Mouse (Mus musculus) heart, embryonic 11.5 days (tissue): ENCODE data around the gene Sh2d7. TPM values are rescaled to one million over a fixed set of nuclear protein-coding genes. Genes with fewer than 3 reads are reported as not detected.

Source experiments
- ATAC-seq: fragments of 200-750 bp; cut with Nextera tagmentation; replicated peaks from 2 replicates; pipeline ENCODE4 v1.8.0; 2017; ENCODE audit warnings: moderate library complexity; ENCODE audit not compliant: insufficient number of reproducible peaks, low FRiP score, low TSS enrichment
- H3K27ac ChIP-seq: fragments of 300-500 bp; sonication (generic); 2 replicates; pipeline ENCODE4 v1.5.1; 2014; ENCODE audit warnings: mild to moderate bottlenecking, low read depth, low read length
- H3K27me3 ChIP-seq: fragments of 300-500 bp; sonication (generic); 2 replicates; pipeline ENCODE4 v1.6.1; 2014; ENCODE audit warnings: mild to moderate bottlenecking, low read length, mixed read lengths; ENCODE audit not compliant: control insufficient read depth, insufficient read depth
- H3K36me3 ChIP-seq: fragments of 300-500 bp; sonication (generic); 2 replicates; pipeline ENCODE4 v1.6.1; 2014; ENCODE audit warnings: mild to moderate bottlenecking, low read length, moderate library complexity, mixed read lengths; ENCODE audit not compliant: control insufficient read depth, insufficient read depth
- H3K4me1 ChIP-seq: fragments of 300-500 bp; sonication (generic); 2 replicates; pipeline ENCODE4 v1.6.1; 2014; ENCODE audit warnings: low read length; ENCODE audit not compliant: control insufficient read depth, insufficient read depth
- H3K4me2 ChIP-seq: fragments of 300-500 bp; sonication (generic); 2 replicates; pipeline ENCODE4 v1.6.1; 2014; ENCODE audit warnings: mild to moderate bottlenecking, moderate library complexity
- H3K4me3 ChIP-seq: fragments of 300-500 bp; sonication (generic); 2 replicates; pipeline ENCODE4 v1.5.1; 2014; ENCODE audit warnings: low read depth, low read length
- H3K9ac ChIP-seq: fragments of 300-500 bp; sonication (generic); 2 replicates; pipeline ENCODE4 v1.6.1; 2014; ENCODE audit warnings: mild to moderate bottlenecking, low read depth, low read length, moderate library complexity
- H3K9me3 ChIP-seq: fragments of 300-500 bp; sonication (generic); replicated peaks from 2 replicates; pipeline ENCODE4 v1.6.1; 2016; ENCODE audit warnings: low read length; ENCODE audit not compliant: control insufficient read depth
- WGBS: fragments of 180-500 bp; shearing (Covaris S2); extraction: QIAGEN DNeasy Blood & Tissue Kit; methylation state at CpG from one replicate; pipeline ENCODE4 v1.1.7; 2014; ENCODE audit not compliant: insufficient replicate concordance; 5-methylcytosine and 5-hydroxymethylcytosine counted together
- polyA plus RNA-seq: library from polyadenylated mRNA; unstranded; fragments of >200 nt; fragmentation: Nextera tagmentation; extraction: Ambion mirVana; gene quantifications from 2 replicates; pipeline ENCODE4 v1.2.1, GENCODE M21; 2014

Sh2d7 gene
- polyA plus RNA-seq, 1 experiment from 2014 or later = not detected

GRCm38 (mm10) chr9:54549433-54549832 lies 10.6 kb downstream of the Sh2d7 start:
- Histone ChIP-seq H3K27me3 (no peaks in the 10 kb centered on the region; the same call in 1 of the 2 replicates), H3K9ac (no peak overlapping the region), H3K36me3 (no peaks in the 10 kb centered on the region), H3K4me1 (no peaks in the 10 kb centered on the region; the same call in 1 of the 2 replicates), H3K27ac (no peak overlapping the region), H3K4me3 (no peak overlapping the region), H3K4me2 (no peak overlapping the region), H3K9me3 (no peaks in the 10 kb centered on the region)
- WGBS = 88% methylated on average over 6 of the region's 6 CpGs
- no peak for ATAC-seq

- no peak for ATAC-seq
- H3K27ac ChIP-seq = no peak overlapping the region
- H3K4me2 ChIP-seq = no peak overlapping the region
- H3K36me3 ChIP-seq = no peaks in the 10 kb centered on the region
- H3K9ac ChIP-seq = no peak overlapping the region
- no peaks in the 10 kb centered on the region; the same call in 1 of the 2 replicates for H3K27me3 ChIP-seq
- no peak overlapping the region for H3K4me3 ChIP-seq
- H3K9me3 ChIP-seq = no peaks in the 10 kb centered on the region
- H3K4me1 ChIP-seq = no peaks in the 10 kb centered on the region
- WGBS = 17% methylated on average over 5 of the region's 5 CpGs
These were observed 13.6 kb downstream of the Sh2d7 start for GRCm38 (mm10) chr9:54552409-54552808.

DNA sequence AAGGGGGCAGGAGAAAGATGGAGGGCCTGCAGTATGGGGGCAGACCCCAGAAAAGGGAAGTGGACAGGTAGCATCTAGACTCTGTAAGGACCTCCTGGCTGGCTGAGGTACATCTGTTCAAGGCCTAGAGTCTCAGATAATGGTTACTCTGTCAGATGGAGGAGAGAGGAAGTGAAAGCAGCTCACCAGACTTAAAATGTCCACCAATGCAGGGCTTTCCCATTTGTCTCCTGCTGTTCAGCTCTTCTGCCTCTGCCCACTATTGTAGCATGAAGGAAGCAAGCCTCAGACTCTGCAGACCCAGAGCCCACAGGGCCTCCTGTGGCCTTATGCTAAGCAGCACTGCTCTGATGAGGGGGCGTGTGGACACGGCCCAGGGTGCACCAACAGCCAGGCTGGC lies 16.3 kb downstream of the Sh2d7 start:
- Histone ChIP-seq H3K27ac (no peak overlapping the region), H3K4me3 (no peak overlapping the region), H3K36me3 (no peaks in the 10 kb centered on the region), H3K9me3 (no peaks in the 10 kb centered on the region), H3K4me2 (no peak overlapping the region), H3K27me3 (peaks cover 3% of the 10 kb centered on the region), H3K4me1 (peaks cover 3% of the 10 kb centered on the region; the same call in 1 of the 2 replicates), H3K9ac (no peak overlapping the region)
- 56% methylated on average over 2 of the region's 2 CpGs for WGBS
- no peak for ATAC-seq

GRCm38 (mm10) chr9:54558731-54559130 lies 19.9 kb downstream of the Sh2d7 start:
- Histone ChIP-seq H3K4me3 (no peak overlapping the region), H3K36me3 (no peaks in the 10 kb centered on the region), H3K4me2 (no peak overlapping the region), H3K27ac (no peak overlapping the region), H3K9ac (no peak overlapping the region), H3K9me3 (no peaks in the 10 kb centered on the region), H3K27me3 (peaks cover 3% of the 10 kb centered on the region), H3K4me1 (peaks cover 3% of the 10 kb centered on the region; the same call in 1 of the 2 replicates)
- 69% methylated on average over 8 of the region's 8 CpGs for WGBS
- ATAC-seq = no peak

DNA sequence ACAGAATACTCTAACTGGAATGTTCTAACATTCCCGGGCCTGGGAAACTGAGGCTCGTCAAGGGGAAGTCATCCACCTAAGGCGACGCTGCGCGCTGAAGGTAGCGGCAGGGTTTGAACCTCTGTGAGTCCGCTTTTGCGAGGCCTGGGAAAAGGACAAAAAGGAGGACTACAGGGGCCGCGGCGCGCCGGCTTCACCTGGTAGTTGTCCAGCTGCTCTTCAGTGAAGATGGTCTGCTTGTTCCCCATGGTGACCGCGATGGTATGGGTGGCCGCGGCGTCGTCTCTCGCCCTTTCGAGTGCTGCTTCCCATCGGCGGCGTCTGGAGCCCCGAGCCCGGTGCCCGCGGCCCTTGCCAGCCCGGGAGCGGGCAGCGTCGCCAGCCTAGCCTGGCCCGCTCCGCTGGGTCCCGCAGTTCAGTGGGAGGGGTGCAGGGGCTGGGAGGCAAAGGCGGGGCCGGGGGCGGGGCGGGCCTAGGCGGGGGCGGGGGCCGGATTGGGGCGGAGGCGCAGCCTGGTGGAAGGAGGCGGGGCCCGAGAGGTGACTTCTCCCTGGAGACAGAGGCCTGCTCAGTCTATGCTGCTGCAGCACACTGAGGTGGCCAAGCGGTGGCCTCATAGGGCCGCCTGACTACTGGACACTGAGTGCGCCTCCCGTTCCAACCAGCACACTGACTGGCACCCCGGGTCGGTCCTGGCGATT lies 21.1 kb downstream of the Sh2d7 start, which contains the start of gene Cib2:
TSS of gene Cib2 (minus strand) at position 448 of the 701 bp plus-strand sequence.
- H3K4me2 ChIP-seq = peak within 1 kb of the TSS; percentile 94
- peaks cover 3% of the 10 kb centered on the region for H3K27me3 ChIP-seq
- peak; percentile 93 for ATAC-seq
- H3K36me3 ChIP-seq = no peaks in the 10 kb centered on the region
- WGBS = 3% methylated on average over 49 of the region's 54 CpGs
- H3K9ac ChIP-seq = peak within 1 kb of the TSS; percentile 70
- peaks cover 3% of the 10 kb centered on the region; the same call in 1 of the 2 replicates for H3K4me1 ChIP-seq
- no peak within 1 kb of the TSS for H3K27ac ChIP-seq
- peak within 1 kb of the TSS; percentile 57 for H3K4me3 ChIP-seq
- H3K9me3 ChIP-seq = no peaks in the 10 kb centered on the region

GRCm38 (mm10) chr9:54560831-54561601 lies 22.2 kb downstream of the Sh2d7 start:
- Histone ChIP-seq H3K4me2 (no peak overlapping the region; the same call in 1 of the 2 replicates), H3K9ac (no peak overlapping the region), H3K9me3 (no peaks in the 10 kb centered on the region), H3K4me1 (peaks cover 3% of the 10 kb centered on the region; the same call in 1 of the 2 replicates), H3K36me3 (no peaks in the 10 kb centered on the region), H3K4me3 (no peak overlapping the region), H3K27me3 (peaks cover 3% of the 10 kb centered on the region; the same call in 1 of the 2 replicates), H3K27ac (no peak overlapping the region)
- 87% methylated on average over 8 of the region's 8 CpGs for WGBS
- no peak for ATAC-seq

GRCm38 (mm10) chr9:54566958-54567357 lies 28.2 kb downstream of the Sh2d7 start:
- no peak for ATAC-seq
- no peak overlapping the region for H3K9ac ChIP-seq
- no peaks in the 10 kb centered on the region for H3K4me1 ChIP-seq
- H3K4me2 ChIP-seq = no peak overlapping the region
- 48% methylated on average over 4 of the region's 4 CpGs for WGBS
- no peaks in the 10 kb centered on the region for H3K27me3 ChIP-seq
- no peak overlapping the region for H3K4me3 ChIP-seq
- H3K27ac ChIP-seq = no peak overlapping the region
- no peaks in the 10 kb centered on the region for H3K36me3 ChIP-seq
- H3K9me3 ChIP-seq = no peaks in the 10 kb centered on the region

DNA sequence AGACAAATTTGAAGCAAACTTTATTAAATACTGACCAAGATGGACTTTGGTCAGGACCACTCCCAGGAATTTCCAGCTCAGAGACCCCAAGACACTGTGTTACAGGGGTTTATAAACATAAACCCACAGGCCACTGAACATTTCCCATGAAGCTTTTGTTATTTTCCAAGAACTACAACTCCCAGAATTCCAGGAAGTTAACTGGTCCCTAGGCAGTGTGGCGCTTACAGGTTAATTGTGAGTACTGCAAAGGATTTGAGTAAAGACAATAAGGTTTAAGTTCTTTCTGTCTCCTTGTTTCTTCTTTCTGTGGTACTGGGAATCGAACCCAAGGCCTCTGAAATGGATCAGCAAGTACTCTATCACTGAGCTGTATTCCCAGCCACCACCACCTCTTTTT lies 29.9 kb downstream of the Sh2d7 start:
- WGBS = 34% methylated on average over 2 of the region's 2 CpGs

More for the DNA sequence above, 29.9 kb downstream of the Sh2d7 start:
- H3K9ac ChIP-seq = no peak overlapping the region
- H3K36me3 ChIP-seq = no peaks in the 10 kb centered on the region
- no peak for ATAC-seq
- H3K27ac ChIP-seq = no peak overlapping the region
- H3K4me2 ChIP-seq = no peak overlapping the region
- H3K27me3 ChIP-seq = no peaks in the 10 kb centered on the region
- no peaks in the 10 kb centered on the region for H3K4me1 ChIP-seq
- no peak overlapping the region for H3K4me3 ChIP-seq
- H3K9me3 ChIP-seq = no peaks in the 10 kb centered on the region
